Mouse (Mus musculus) hindbrain, embryonic 14.5 days (tissue): ENCODE results near the gene Gm26558. TPM values are rescaled to one million over a fixed set of nuclear protein-coding genes. Genes with fewer than 3 reads are reported as not detected.

Experiments
- ATAC-seq: fragments of 200-750 bp; cut with Nextera tagmentation; 2 replicates; pipeline ENCODE4 v1.8.0; 2017; ENCODE audit warnings: moderate number of reproducible peaks, mild to moderate bottlenecking, moderate TSS enrichment, moderate library complexity; ENCODE audit not compliant: low FRiP score
- DNase-seq: peaks from one replicate; pipeline ENCODE4 v3.0.0-alpha.2; 2015; ENCODE audit warnings: low spot score
- H3K27ac ChIP-seq: fragments of 300-500 bp; sonication (generic); 2 replicates; pipeline ENCODE4 v1.5.1; 2014; ENCODE audit warnings: mild to moderate bottlenecking, moderate library complexity
- H3K27me3 ChIP-seq: fragments of 300-500 bp; sonication (generic); 2 replicates; pipeline ENCODE4 v1.6.1; 2014; ENCODE audit warnings: mild to moderate bottlenecking, low read length, mixed read lengths; ENCODE audit not compliant: control insufficient read depth, insufficient read depth
- H3K36me3 ChIP-seq: fragments of 300-500 bp; sonication (generic); replicated peaks from 2 replicates; pipeline ENCODE4 v1.6.1; 2014; ENCODE audit not compliant: control insufficient read depth, insufficient read depth
- H3K4me1 ChIP-seq: fragments of 300-500 bp; sonication (generic); replicated peaks from 2 replicates; pipeline ENCODE4 v1.6.1; 2014; ENCODE audit warnings: antibody characterized with exemption, low read length, mixed read lengths; ENCODE audit not compliant: control insufficient read depth, insufficient read depth
- H3K4me2 ChIP-seq: fragments of 300-500 bp; sonication (generic); replicated peaks from 2 replicates; pipeline ENCODE4 v1.6.1; 2014; ENCODE audit warnings: mild to moderate bottlenecking, moderate library complexity
- H3K4me3 ChIP-seq: fragments of 300-500 bp; sonication (generic); replicated peaks from 2 replicates; pipeline ENCODE4 v1.5.1; 2014; ENCODE audit warnings: mild to moderate bottlenecking, low read length
- H3K9ac ChIP-seq: fragments of 300-500 bp; sonication (generic); 2 replicates; pipeline ENCODE4 v1.6.1; 2014
- H3K9me3 ChIP-seq: fragments of 300-500 bp; sonication (generic); 2 replicates; pipeline ENCODE4 v1.6.1; 2016; ENCODE audit warnings: low read length; ENCODE audit not compliant: control insufficient read depth
- WGBS: fragments of 180-500 bp; shearing (Covaris S2); extraction: QIAGEN DNeasy Blood & Tissue Kit; methylation state at CpG from one replicate; pipeline ENCODE4 v1.1.7; 2014; 5-methylcytosine and 5-hydroxymethylcytosine counted together
- polyA plus RNA-seq: library from polyadenylated mRNA; unstranded; fragments of >200 nt; fragmentation: Nextera tagmentation; extraction: Ambion mirVana; gene quantifications from 2 replicates; pipeline ENCODE4 v1.2.1, GENCODE M21; 2014

Gm26558 gene
- polyA plus RNA-seq, 1 experiment from 2014 or later = 5.0 TPM

- Histone ChIP-seq H3K4me3 (no peak overlapping the region), H3K36me3 (no peaks in the 10 kb centered on the region), H3K27ac (no peak overlapping the region), H3K9me3 (no peaks in the 10 kb centered on the region), H3K9ac (no peak overlapping the region), H3K27me3 (no peaks in the 10 kb centered on the region), H3K4me1 (peaks cover 9% of the 10 kb centered on the region; the same call in 1 of the 2 replicates), H3K4me2 (no peak overlapping the region)
- DNase-seq (no peak), ATAC-seq (no peak)
- WGBS = 93% methylated on average over 1 of the region's 1 CpGs
Observed at GRCm38 (mm10) chr2:70632412-70632811, 29.5 kb downstream of the Gm26558 start.

GRCm38 (mm10) chr2:70631321-70631720 lies 30.6 kb downstream of the Gm26558 start:
- WGBS = 80% methylated on average over 1 of the region's 1 CpGs
- no peaks in the 10 kb centered on the region for H3K36me3 ChIP-seq
- no peak for DNase-seq
- H3K9ac ChIP-seq = no peak overlapping the region
- H3K4me2 ChIP-seq = no peak overlapping the region
- H3K27me3 ChIP-seq = no peaks in the 10 kb centered on the region
- no peak overlapping the region for H3K27ac ChIP-seq
- H3K4me1 ChIP-seq = peaks cover 9% of the 10 kb centered on the region; the same call in 1 of the 2 replicates
- no peak for ATAC-seq
- H3K9me3 ChIP-seq = no peaks in the 10 kb centered on the region
- H3K4me3 ChIP-seq = no peak overlapping the region

- DNase-seq (no peak), ATAC-seq (no peak)
- H3K27ac ChIP-seq = no peak overlapping the region
- H3K4me1 ChIP-seq = peaks cover 9% of the 10 kb centered on the region; the same call in 1 of the 2 replicates
- H3K4me2 ChIP-seq = peak overlapping the region; percentile 43
- no peaks in the 10 kb centered on the region for H3K9me3 ChIP-seq
- no peak overlapping the region for H3K9ac ChIP-seq
- H3K36me3 ChIP-seq = no peaks in the 10 kb centered on the region
- no peak overlapping the region for H3K4me3 ChIP-seq
- H3K27me3 ChIP-seq = no peaks in the 10 kb centered on the region
- WGBS = 79% methylated on average over 3 of the region's 3 CpGs
Observed at GRCm38 (mm10) chr2:70629921-70630320, 32.0 kb downstream of the Gm26558 start.

GRCm38 (mm10) chr2:70629339-70629761 lies 32.6 kb downstream of the Gm26558 start:
- no peaks in the 10 kb centered on the region for H3K27me3 ChIP-seq
- peak overlapping the region; percentile 43 for H3K4me2 ChIP-seq
- H3K4me1 ChIP-seq = peaks cover 9% of the 10 kb centered on the region; the same call in 1 of the 2 replicates
- H3K9me3 ChIP-seq = no peaks in the 10 kb centered on the region
- H3K36me3 ChIP-seq = no peaks in the 10 kb centered on the region
- peak overlapping the region; percentile 56; the same call in 1 of the 2 replicates for H3K27ac ChIP-seq
- 12% methylated on average over 10 of the region's 10 CpGs for WGBS
- peak overlapping the region; percentile 5; the same call in 1 of the 2 replicates for H3K4me3 ChIP-seq
- ATAC-seq (peak; percentile 80), DNase-seq (peak; percentile 79)
- H3K9ac ChIP-seq = 0 out of 2 replicates have a peak overlapping the region, but pooled peaks have one; percentile 43

- no peaks in the 10 kb centered on the region for H3K36me3 ChIP-seq
- H3K27me3 ChIP-seq = no peaks in the 10 kb centered on the region
- H3K9ac ChIP-seq = no peak overlapping the region
- no peak for ATAC-seq
- H3K9me3 ChIP-seq = no peaks in the 10 kb centered on the region
- H3K4me2 ChIP-seq = no peak overlapping the region
- no peak overlapping the region for H3K4me3 ChIP-seq
- DNase-seq = no peak
- H3K27ac ChIP-seq = no peak overlapping the region
- H3K4me1 ChIP-seq = peaks cover 9% of the 10 kb centered on the region; the same call in 1 of the 2 replicates
- 95% methylated on average over 12 of the region's 12 CpGs for WGBS
Observed at GRCm38 (mm10) chr2:70628397-70628796, 33.5 kb downstream of the Gm26558 start.

- H3K27ac ChIP-seq = no peak overlapping the region
- no peak overlapping the region for H3K4me3 ChIP-seq
- no peaks in the 10 kb centered on the region for H3K36me3 ChIP-seq
- whole genome bisulfite sequencing = 66% methylated on average over 7 of the region's 7 CpGs
- no peaks in the 10 kb centered on the region for H3K27me3 ChIP-seq
- H3K4me2 ChIP-seq = no peak overlapping the region
- ATAC-seq = no peak
- DNase-seq = no peak
- H3K4me1 ChIP-seq = peaks cover 9% of the 10 kb centered on the region; the same call in 1 of the 2 replicates
- H3K9me3 ChIP-seq = no peaks in the 10 kb centered on the region
- no peak overlapping the region for H3K9ac ChIP-seq
Observed at GRCm38 (mm10) chr2:70625761-70626160, 36.1 kb downstream of the Gm26558 start.

- 68% methylated on average over 4 of the region's 4 CpGs for WGBS
- no peak overlapping the region for H3K27ac ChIP-seq
- no peaks in the 10 kb centered on the region for H3K36me3 ChIP-seq
- H3K9ac ChIP-seq = no peak overlapping the region
- ATAC-seq (no peak), DNase-seq (no peak)
- no peaks in the 10 kb centered on the region for H3K4me1 ChIP-seq
- no peaks in the 10 kb centered on the region for H3K27me3 ChIP-seq
- H3K4me2 ChIP-seq = no peak overlapping the region
- H3K9me3 ChIP-seq = no peaks in the 10 kb centered on the region
- H3K4me3 ChIP-seq = no peak overlapping the region
Observed at GRCm38 (mm10) chr2:70622244-70622643, 39.7 kb downstream of the Gm26558 start.

- Histone ChIP-seq H3K27ac (no peak overlapping the region), H3K36me3 (no peaks in the 10 kb centered on the region), H3K27me3 (no peaks in the 10 kb centered on the region), H3K4me3 (no peak overlapping the region), H3K9me3 (no peaks in the 10 kb centered on the region), H3K9ac (no peak overlapping the region), H3K4me2 (no peak overlapping the region), H3K4me1 (no peaks in the 10 kb centered on the region)
- 16% methylated on average over 6 of the region's 6 CpGs for WGBS
- DNase-seq (peak; percentile 67), ATAC-seq (no peak)
Observed at GRCm38 (mm10) chr2:70620225-70620624, 41.7 kb downstream of the Gm26558 start.

- Histone ChIP-seq H3K9me3 (no peaks in the 10 kb centered on the region), H3K4me3 (no peak overlapping the region), H3K27me3 (no peaks in the 10 kb centered on the region), H3K36me3 (no peaks in the 10 kb centered on the region), H3K4me2 (no peak overlapping the region), H3K4me1 (no peaks in the 10 kb centered on the region), H3K9ac (no peak overlapping the region), H3K27ac (no peak overlapping the region)
- 84% methylated on average over 6 of the region's 6 CpGs for WGBS
- DNase-seq (no peak), ATAC-seq (no peak)
Observed at GRCm38 (mm10) chr2:70619232-70619835, 42.6 kb downstream of the Gm26558 start.
